Mouse (Mus musculus): ENCODE results near the gene Utf1. TPM values are rescaled to one million over a fixed set of nuclear protein-coding genes. Genes with fewer than 3 reads are reported as not detected.

Gene Utf1
- polyA plus RNA-seq, 1 experiment, result 0.08 TPM

GRCm38 (mm10) chr7:139950283-139950971, 6.8 kb downstream of the Utf1 start:
- Histone ChIP-seq H3K4me3 (ENCODE audit: insufficient read depth, low read length) (peak overlapping the region; percentile 34), H3K4me1 (ENCODE audit: control insufficient read depth, insufficient read depth, low read length) (no peaks in the 10 kb centered on the region), H3K27ac (ENCODE audit: insufficient read depth, low read length) (no peak overlapping the region)
- TF ChIP-seq CTCF (IDR thresholded peaks at IDR 0.05; ENCODE audit: extremely low read depth, insufficient read depth, low read length) (no peak), POLR2A (IDR thresholded peaks at IDR 0.05; ENCODE audit: extremely low read depth, insufficient read depth, low read length) (no peak)

GRCm38 (mm10) chr7:139951079-139951478, 7.5 kb downstream of the Utf1 start:
- H3K4me3 ChIP-seq (ENCODE audit: insufficient read depth, low read length), result peak overlapping the region; percentile 34; the same call in 1 of the 2 replicates
- TF ChIP-seq CTCF (IDR thresholded peaks at IDR 0.05; ENCODE audit: extremely low read depth, insufficient read depth, low read length) (no peak), POLR2A (IDR thresholded peaks at IDR 0.05; ENCODE audit: extremely low read depth, insufficient read depth, low read length) (no peak)
- no peak overlapping the region for H3K27ac ChIP-seq (ENCODE audit: insufficient read depth, low read length)
- no peaks in the 10 kb centered on the region for H3K4me1 ChIP-seq (ENCODE audit: control insufficient read depth, insufficient read depth, low read length)

- H3K27ac ChIP-seq (ENCODE audit: insufficient read depth, low read length), result no peak overlapping the region
- TF ChIP-seq CTCF (IDR thresholded peaks at IDR 0.05; ENCODE audit: extremely low read depth, insufficient read depth, low read length) (no peak), POLR2A (IDR thresholded peaks at IDR 0.05; ENCODE audit: extremely low read depth, insufficient read depth, low read length) (no peak)
- no peak overlapping the region for H3K4me3 ChIP-seq (ENCODE audit: insufficient read depth, low read length)
- H3K4me1 ChIP-seq (ENCODE audit: control insufficient read depth, insufficient read depth, low read length), result no peaks in the 10 kb centered on the region
Measured at GRCm38 (mm10) chr7:139951991-139952633, 8.5 kb downstream of the Utf1 start.

GRCm38 (mm10) chr7:139955505-139955904, 11.9 kb downstream of the Utf1 start:
- Histone ChIP-seq H3K4me3 (ENCODE audit: insufficient read depth, low read length) (no peak overlapping the region), H3K27ac (ENCODE audit: insufficient read depth, low read length) (no peak overlapping the region), H3K4me1 (ENCODE audit: control insufficient read depth, insufficient read depth, low read length) (no peaks in the 10 kb centered on the region)
- TF ChIP-seq CTCF (IDR thresholded peaks at IDR 0.05; ENCODE audit: extremely low read depth, insufficient read depth, low read length) (no peak), POLR2A (IDR thresholded peaks at IDR 0.05; ENCODE audit: extremely low read depth, insufficient read depth, low read length) (no peak)

GRCm38 (mm10) chr7:139956658-139957057, 13.1 kb downstream of the Utf1 start:
- TF ChIP-seq CTCF (IDR thresholded peaks at IDR 0.05; ENCODE audit: extremely low read depth, insufficient read depth, low read length), result no peak
- TF ChIP-seq POLR2A (IDR thresholded peaks at IDR 0.05; ENCODE audit: extremely low read depth, insufficient read depth, low read length), result no peak
- Histone ChIP-seq H3K27ac (ENCODE audit: insufficient read depth, low read length) (no peak overlapping the region), H3K4me3 (ENCODE audit: insufficient read depth, low read length) (no peak overlapping the region), H3K4me1 (ENCODE audit: control insufficient read depth, insufficient read depth, low read length) (no peaks in the 10 kb centered on the region)

- TF ChIP-seq CTCF (IDR thresholded peaks at IDR 0.05; ENCODE audit: extremely low read depth, insufficient read depth, low read length) (no peak), POLR2A (IDR thresholded peaks at IDR 0.05; ENCODE audit: extremely low read depth, insufficient read depth, low read length) (no peak)
- no peaks in the 10 kb centered on the region for H3K4me1 ChIP-seq (ENCODE audit: control insufficient read depth, insufficient read depth, low read length)
- no peak overlapping the region for H3K4me3 ChIP-seq (ENCODE audit: insufficient read depth, low read length)
Measured at GRCm38 (mm10) chr7:139957437-139957836, 13.8 kb downstream of the Utf1 start.

GRCm38 (mm10) chr7:139957958-139958357, 14.4 kb downstream of the Utf1 start:
- Histone ChIP-seq H3K4me1 (ENCODE audit: control insufficient read depth, insufficient read depth, low read length) (no peaks in the 10 kb centered on the region), H3K27ac (ENCODE audit: insufficient read depth, low read length) (no peak overlapping the region), H3K4me3 (ENCODE audit: insufficient read depth, low read length) (no peak overlapping the region)
- TF ChIP-seq POLR2A (IDR thresholded peaks at IDR 0.05; ENCODE audit: extremely low read depth, insufficient read depth, low read length), result no peak
- no peak for TF ChIP-seq CTCF (IDR thresholded peaks at IDR 0.05; ENCODE audit: extremely low read depth, insufficient read depth, low read length)

More at GRCm38 (mm10) chr7:139957437-139957836, 13.8 kb downstream of the Utf1 start:
- no peak overlapping the region for H3K27ac ChIP-seq (ENCODE audit: insufficient read depth, low read length)

GRCm38 (mm10) chr7:139961141-139961540, 17.6 kb downstream of the Utf1 start:
- Histone ChIP-seq H3K4me3 (ENCODE audit: insufficient read depth, low read length) (no peak overlapping the region), H3K4me1 (ENCODE audit: control insufficient read depth, insufficient read depth, low read length) (no peaks in the 10 kb centered on the region), H3K27ac (ENCODE audit: insufficient read depth, low read length) (no peak overlapping the region)
- no peak for TF ChIP-seq CTCF (IDR thresholded peaks at IDR 0.05; ENCODE audit: extremely low read depth, insufficient read depth, low read length)
- no peak for TF ChIP-seq POLR2A (IDR thresholded peaks at IDR 0.05; ENCODE audit: extremely low read depth, insufficient read depth, low read length)

- TF ChIP-seq POLR2A (IDR thresholded peaks at IDR 0.05; ENCODE audit: extremely low read depth, insufficient read depth, low read length) (no peak), CTCF (IDR thresholded peaks at IDR 0.05; ENCODE audit: extremely low read depth, insufficient read depth, low read length) (no peak)
- H3K4me3 ChIP-seq (ENCODE audit: insufficient read depth, low read length), result no peak overlapping the region
- no peaks in the 10 kb centered on the region for H3K4me1 ChIP-seq (ENCODE audit: control insufficient read depth, insufficient read depth, low read length)
- H3K27ac ChIP-seq (ENCODE audit: insufficient read depth, low read length), result no peak overlapping the region
Measured at GRCm38 (mm10) chr7:139963814-139964213, 20.2 kb downstream of the Utf1 start.

GRCm38 (mm10) chr7:139967175-139967574, 23.6 kb downstream of the Utf1 start:
- no peaks in the 10 kb centered on the region for H3K4me1 ChIP-seq (ENCODE audit: control insufficient read depth, insufficient read depth, low read length)
- no peak overlapping the region for H3K27ac ChIP-seq (ENCODE audit: insufficient read depth, low read length)
- TF ChIP-seq POLR2A (IDR thresholded peaks at IDR 0.05; ENCODE audit: extremely low read depth, insufficient read depth, low read length) (no peak), CTCF (IDR thresholded peaks at IDR 0.05; ENCODE audit: extremely low read depth, insufficient read depth, low read length) (no peak)
- H3K4me3 ChIP-seq (ENCODE audit: insufficient read depth, low read length), result no peak overlapping the region
